Mouse (Mus musculus) adrenal gland (tissue): ENCODE results near the gene Tlr13.

Experiments
- intact Hi-C: fragments of 180-260 bp; cut with DNase I; formaldehyde crosslinking; loops from one replicate; pipeline ENCODE4 v1.15.1; 2025
- long read RNA-seq, 2 experiments: library from polyadenylated mRNA; unstranded; transcript quantifications; one replicate each; pipeline ENCODE4 v2.0.0; 2020; ENCODE audit warnings: borderline replicate concordance in 1 of 2; ENCODE audit not compliant: insufficient replicate concordance in 1 of 2

The Tlr13 gene
- long read RNA-seq, experiment 1, full-length matches to known transcripts: 1 of 2 reads
- long read RNA-seq, experiment 1, partial matches to known transcripts: 0 of 2 reads
- long read RNA-seq, experiment 1, other reads (novel, unspliced or antisense): 1 of 2 reads
- long read RNA-seq, experiment 2: 0 reads

GRCm38 (mm10) chrX:106142936-106143335 lies at the start of gene Tlr13:
TSS of gene Tlr13 (plus strand) at chrX:106143204.
- intact Hi-C loops: no loop called here

DNA sequence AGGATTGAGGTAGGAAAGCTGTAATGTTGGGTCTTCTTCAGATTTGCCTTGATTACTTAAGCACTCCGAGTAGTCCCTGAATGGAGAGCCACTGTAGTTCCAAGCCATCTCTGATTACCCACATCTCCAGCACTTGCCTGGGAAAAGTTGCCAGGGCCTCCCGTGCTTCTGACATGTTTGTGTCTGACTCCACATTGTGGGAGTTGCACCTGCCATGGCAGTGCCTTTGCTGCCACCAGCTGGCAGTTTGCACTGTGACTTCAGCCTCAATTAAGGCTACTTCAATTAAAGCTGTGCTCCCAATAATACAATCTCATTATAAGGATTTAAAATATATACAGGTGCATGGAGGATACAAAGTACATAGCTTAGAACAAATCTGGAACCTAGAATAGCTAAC lies 37.5 kb upstream of the Tlr13 start:
- intact Hi-C loops: loop anchor here (5.0 kb wide), 1 partner anchor 78 kb away; the partner anchor contains the start of gene Atp7a

GRCm38 (mm10) chrX:106113881-106114280 lies 29.1 kb upstream of the Tlr13 start:
- intact Hi-C loops: no loop called here

DNA sequence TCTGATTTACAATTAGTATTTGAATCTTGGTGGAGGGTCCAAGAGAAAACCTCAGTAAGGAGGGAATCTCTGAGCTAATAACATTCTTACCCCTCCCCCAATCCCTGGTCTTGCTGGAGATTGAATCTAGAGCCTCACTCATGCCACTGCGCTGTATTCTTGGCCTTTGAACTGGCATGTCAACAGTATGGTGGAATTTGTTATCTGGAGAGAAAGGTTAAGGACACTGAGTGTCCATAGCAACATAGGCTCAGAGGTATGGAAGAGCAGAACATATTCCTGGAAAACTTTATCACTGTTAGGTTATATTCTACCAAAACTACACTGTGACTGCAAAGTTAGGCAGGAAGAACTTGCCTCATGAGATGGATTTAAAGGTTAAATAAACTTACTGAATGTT lies 28.3 kb upstream of the Tlr13 start:
- intact Hi-C loops: no loop called here

DNA sequence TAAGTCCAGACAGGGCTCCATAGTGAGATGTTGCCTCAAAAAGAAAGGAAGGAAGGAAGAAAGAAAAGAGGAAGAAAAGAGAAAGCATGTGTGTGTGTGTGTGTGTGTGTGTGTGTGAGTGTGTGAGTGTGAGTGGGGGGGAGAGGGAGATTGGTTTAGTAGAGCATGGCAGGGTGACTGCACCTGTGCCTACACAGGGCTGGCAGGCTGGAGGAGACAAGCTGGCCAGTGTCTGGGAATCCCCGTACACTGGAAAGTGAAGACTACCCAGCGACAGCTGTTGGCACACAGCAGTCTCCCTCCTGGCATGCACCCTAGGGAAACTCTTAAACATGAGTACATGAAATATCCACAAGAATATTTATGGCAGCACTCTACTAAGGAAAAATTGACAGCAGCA lies 20.2 kb upstream of the Tlr13 start:
- intact Hi-C loops: no loop called here

DNA sequence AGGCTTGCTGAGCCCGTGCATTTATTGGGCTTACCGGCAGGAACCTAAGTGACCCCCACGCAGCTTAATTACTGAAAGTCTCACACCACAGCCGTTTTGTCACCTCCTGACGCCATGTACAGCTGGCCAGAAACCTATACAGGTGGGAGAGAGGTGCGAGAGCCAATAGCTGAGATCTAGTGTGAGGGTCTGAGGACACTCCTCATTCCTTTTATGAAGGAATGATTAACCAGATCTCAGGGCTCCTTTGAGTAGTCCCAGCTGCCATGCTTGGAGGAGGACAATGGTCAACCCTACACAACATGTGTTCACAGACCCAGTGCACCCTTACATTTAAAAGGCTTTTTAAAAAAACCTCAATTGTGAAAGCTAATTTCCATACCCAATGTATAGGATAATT lies 14.7 kb upstream of the Tlr13 start:
- intact Hi-C loops: no loop called here

- intact Hi-C loops: no loop called here
These were observed 13.1 kb upstream of the Tlr13 start for GRCm38 (mm10) chrX:106129877-106130276.

DNA sequence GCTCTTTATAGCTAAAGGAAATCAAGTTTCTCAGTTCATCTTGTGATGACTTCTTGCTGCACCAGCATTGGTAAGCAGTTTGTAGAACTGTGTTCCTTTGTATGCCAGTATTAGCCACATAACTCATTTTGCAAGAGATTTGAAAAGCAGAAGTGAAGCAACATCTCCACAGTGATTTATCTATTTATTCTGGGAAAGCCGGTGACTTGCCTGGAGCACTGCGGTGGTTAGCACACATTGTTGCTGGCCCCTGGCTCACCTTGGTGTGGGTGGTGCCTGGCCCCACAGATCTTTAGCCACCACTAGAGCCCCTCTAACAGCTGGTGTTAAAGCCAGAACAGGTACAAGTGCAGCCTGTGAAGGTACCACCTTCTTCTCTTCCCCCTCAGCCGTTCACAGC lies 8.1 kb upstream of the Tlr13 start:
- intact Hi-C loops: no loop called here

DNA sequence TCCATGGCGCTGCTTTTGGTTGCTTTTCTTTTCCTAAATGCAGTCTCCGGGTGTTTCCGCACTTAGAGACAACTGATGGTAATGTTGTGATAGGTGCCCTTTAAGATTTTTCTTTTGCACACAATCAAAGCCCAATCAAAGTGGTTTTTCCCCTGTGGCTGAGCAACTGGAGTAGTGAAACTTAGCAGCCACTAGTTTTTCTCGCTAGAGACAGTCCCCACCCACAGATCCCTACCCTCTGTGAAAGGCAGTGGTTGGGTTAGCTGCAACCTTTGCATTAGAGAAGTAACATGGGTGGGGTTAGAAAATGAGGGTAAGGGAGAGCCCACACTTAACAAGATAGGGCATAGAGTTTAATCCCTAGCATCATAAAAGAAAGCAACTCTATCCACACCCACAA lies 7.5 kb upstream of the Tlr13 start:
- intact Hi-C loops: no loop called here

DNA sequence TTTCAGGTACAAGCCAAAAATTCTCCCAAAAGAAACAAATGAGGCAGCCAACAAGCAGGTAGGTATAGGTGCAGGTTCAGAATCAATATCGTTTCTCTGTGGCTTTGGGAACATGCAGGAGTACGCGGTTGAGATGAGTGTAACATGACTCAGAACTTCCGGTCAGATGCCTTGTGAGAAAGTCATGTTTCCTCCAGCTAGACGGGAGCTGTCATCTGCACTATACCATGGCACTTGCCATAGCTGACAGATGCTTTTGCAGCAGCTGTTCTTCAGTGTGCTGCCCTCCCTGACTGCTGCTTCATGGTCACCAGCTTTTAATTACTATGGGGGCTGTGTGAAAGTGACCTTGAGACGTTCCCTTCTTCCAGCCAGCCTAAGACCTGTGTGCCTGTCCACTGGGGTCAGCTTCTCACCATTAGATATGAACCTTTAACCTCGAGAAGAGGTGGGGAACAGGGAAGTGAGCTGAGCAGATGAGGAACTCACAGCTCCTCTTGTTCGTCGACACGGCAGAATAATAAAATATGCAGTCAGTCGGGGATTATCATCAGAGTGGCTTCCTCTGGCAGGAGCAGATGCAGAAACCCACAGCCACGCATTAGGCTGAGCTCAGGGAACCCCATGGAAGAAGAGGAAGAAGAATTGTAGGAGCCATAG lies 7.0 kb upstream of the Tlr13 start:
- intact Hi-C loops: no loop called here

GRCm38 (mm10) chrX:106139309-106140070 lies 3.5 kb upstream of the Tlr13 start:
- intact Hi-C loops: no loop called here

DNA sequence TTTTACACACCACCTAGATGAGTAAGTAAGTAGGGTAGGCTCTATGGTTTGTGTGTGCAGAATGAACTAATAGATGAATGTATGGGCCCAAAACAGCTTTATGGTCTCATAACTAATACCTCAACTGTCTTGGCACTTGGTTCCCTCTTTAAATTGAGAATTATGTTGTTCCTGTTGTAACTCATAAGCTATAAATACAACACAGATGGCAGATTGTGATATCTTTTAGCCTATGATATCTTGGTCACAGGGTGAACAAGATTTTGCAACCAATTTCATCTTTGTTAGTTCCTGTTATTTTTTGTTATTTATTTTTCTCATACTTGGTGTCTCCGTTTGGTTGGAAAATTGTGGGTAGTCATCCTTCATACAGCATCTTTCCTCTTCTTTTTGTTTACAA lies 5.2 kb downstream of the Tlr13 start:
- intact Hi-C loops: no loop called here

DNA sequence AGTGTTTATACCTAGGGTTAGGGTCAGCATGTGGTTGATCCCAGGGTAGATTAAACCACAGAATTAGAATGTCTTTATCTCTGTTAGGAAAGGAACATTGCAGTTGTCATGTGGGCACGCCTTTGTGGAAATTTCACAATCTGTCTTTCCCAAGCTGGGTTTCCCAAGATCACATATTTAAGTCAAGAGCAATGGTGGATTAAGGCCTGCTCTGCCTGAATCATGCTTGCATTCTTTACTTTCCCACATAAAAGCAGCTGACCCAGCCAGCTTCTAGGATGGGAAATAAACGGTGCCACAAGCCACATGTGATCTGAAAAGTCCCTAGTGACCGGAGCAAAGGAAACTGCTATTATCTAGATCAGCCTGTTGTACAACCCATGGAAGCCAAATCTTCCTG lies 6.5 kb downstream of the Tlr13 start:
- intact Hi-C loops: no loop called here

- intact Hi-C loops: no loop called here
These were observed 11.2 kb downstream of the Tlr13 start for GRCm38 (mm10) chrX:106154180-106154586.

DNA sequence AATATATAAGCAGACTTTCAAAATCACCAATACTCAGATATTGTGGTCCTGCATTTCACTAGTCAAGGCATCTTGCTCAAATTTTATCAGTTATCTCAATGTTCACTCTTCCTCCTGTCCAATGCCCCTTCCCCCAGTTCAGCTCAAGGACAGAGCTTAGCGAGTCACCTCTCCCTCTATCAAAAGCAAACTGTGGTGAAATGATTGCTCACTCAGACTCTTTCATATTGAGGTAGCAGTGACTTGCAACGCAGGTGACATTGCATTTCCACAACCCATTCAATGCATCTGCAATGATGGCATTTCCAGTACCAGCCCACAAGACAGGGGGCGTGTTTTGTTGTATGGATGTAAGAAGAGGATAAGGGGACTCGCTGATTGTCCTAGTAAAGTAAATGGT lies 12.9 kb downstream of the Tlr13 start:
- intact Hi-C loops: no loop called here

GRCm38 (mm10) chrX:106163995-106164394 lies 21.0 kb downstream of the Tlr13 start:
- intact Hi-C loops: no loop called here

DNA sequence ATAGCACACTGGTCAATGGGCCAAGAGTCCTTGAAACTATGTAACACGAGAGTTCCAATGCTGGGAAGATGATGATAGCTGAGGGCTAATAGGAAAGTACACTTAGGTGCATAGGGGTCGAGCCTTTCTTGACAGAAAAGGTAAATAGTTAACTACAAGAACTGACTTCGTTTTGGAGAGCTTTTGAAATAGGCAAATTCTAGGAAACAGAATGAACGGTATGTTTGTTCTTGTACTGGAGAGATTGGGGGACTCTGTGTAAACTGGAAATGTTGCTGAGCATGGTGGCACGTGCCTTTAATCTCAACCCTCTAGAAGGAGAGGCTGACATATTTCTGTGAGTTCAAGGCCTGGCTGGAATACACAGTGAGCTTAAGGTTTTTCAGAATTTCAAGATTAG lies 21.6 kb downstream of the Tlr13 start:
- intact Hi-C loops: no loop called here

GRCm38 (mm10) chrX:106165089-106165488 lies 22.1 kb downstream of the Tlr13 start:
- intact Hi-C loops: no loop called here

GRCm38 (mm10) chrX:106171106-106171852 lies 28.3 kb downstream of the Tlr13 start:
- intact Hi-C loops: no loop called here

DNA sequence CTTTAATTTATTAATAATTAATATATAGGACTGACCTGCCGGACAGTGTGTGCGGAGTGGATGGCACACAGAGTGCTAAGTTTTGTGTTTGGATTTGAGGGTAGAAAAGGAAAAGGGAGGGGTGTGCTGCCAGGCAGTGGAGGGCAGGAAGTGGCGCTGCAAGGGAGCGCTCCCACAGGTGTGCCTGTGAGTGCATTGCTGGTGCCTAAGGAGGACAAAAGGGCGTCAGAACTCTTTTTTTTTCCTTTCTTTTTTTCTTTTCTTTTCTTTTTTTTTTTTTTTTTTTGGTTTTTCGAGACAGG lies 28.8 kb downstream of the Tlr13 start:
- intact Hi-C loops: no loop called here

DNA sequence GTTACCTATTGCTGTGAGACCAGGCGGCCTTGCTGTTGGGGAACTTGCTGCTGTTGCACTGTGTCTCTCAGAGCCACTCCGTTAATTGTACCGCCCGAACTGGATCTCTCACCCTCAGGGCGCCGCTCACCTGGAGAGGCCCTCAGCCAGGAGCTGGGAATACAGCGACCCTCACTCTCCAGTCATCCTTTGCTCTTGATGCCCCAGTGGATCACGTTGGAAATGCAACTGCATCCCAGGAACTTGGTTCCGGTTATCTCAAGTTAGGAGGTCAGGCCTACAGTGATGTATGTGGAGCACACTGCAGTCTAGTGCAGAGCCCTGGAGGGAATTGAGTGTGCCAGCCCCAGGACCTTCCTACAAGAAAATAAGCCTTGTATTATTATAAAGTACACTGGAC lies 33.3 kb downstream of the Tlr13 start:
- intact Hi-C loops: no loop called here

DNA sequence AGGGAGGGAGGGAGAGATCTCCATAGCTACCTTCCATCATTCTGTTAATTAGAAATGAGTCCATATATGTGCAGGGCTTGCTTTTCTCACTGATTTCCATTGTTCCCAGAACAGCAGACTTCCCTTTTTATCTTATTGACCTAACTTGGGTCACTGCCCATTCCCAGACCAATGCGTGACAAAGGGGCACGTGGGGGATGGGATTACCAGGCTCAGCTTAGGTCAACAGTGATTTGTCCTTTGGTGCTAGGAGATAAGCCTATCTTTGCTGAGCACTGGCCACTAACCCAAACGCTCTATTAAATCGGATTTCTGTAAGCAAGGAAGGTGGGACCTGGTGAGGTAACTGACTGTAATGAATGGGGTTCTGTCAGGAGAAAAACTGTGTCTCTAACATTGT lies 41.3 kb downstream of the Tlr13 start:
- intact Hi-C loops: no loop called here
